Mouse (Mus musculus): ENCODE measurements around the gene Babam2. TPM values are rescaled to one million over a fixed set of nuclear protein-coding genes. Genes with fewer than 3 reads are reported as not detected.

The Babam2 gene
- polyA plus RNA-seq, 1 experiment, result 77.2 TPM

DNA sequence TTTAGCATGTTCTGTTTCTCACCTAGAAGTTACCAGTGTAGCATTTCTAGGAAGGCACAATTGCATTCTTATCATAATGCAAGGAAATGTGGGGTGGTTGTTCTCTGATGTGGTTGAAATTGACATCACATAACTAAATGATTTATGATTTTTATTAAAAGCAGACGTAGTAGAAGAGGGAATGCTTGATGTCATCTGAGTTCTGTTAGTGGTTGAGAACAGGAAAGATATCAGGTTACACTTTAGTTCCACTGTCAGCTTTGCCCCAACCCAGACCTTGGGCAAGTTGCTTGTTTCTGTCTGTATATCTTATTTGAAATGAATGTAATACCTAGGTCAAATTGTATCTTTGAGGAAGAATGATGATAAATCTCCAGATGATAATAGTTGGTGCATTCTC, 162.9 kb downstream of the Babam2 start:
- Histone ChIP-seq H3K36me3 (ENCODE audit: control insufficient read depth, insufficient read depth) (no peaks in the 10 kb centered on the region), H3K27me3 (ENCODE audit: control insufficient read depth, insufficient read depth, insufficient read length) (no peaks in the 10 kb centered on the region), H3ac (ENCODE audit: control insufficient read depth, insufficient read length) (no peak overlapping the region), H3K79me2 (ENCODE audit: control insufficient read depth, insufficient read depth) (no peaks in the 10 kb centered on the region), H3K4me2 (ENCODE audit: low read depth) (peak overlapping the region; percentile 26), H3K4me3 (no peak overlapping the region)
- TF ChIP-seq CEBPB (IDR thresholded peaks at IDR 0.05; ENCODE audit: insufficient read depth, poor library complexity, severe bottlenecking) (0 out of 2 replicates have a peak, but pooled peaks have one; percentile 8), MYOG (IDR thresholded peaks at IDR 0.05; ENCODE audit: control insufficient read depth in 1 of 3, insufficient read depth in 1 of 3, insufficient read length in 2 of 3, low read depth in 2 of 3) (no peak), USF1 (IDR thresholded peaks at IDR 0.05; ENCODE audit: low read depth) (no peak)

DNA sequence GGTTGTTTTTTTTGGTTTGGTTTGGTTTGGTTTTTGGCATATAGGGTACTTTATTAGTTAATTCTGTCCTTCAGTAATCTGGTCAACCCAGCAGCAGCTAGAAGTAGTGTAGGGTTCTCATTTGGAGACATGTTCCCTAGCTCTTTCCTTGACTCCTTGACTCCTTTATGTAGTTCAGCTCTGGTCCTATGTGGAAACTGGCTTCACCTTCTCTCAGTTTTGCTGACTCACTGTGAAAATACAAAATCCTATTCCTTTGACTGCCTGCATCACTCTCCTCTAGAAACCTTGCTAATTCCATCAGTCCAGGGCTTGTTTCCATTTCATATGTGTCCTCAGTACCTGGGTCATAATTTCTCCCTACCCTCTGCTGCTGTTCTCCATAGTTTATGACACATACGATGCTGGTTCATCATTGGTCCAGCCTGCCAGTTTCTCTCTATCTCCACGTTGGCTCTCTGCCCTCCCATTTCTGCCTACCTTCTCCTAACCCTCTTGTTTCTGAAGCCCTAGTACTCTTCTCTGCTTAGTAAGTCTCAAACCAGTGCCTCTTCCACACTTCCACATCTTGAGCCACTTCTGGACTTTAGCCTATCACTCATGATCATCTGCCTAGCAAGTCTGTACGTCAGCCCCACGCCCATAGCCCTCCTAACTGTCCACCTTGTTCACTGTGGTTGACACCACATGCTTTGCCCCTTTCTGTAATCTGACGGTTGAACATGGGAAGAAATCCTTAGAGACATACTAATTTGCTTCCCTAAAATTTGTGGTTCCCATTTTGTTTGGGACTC, 163.5 kb downstream of the Babam2 start:
- Histone ChIP-seq H3K79me2 (ENCODE audit: control insufficient read depth, insufficient read depth) (no peaks in the 10 kb centered on the region), H3K36me3 (ENCODE audit: control insufficient read depth, insufficient read depth) (no peaks in the 10 kb centered on the region), H3ac (ENCODE audit: control insufficient read depth, insufficient read length) (no peak overlapping the region), H3K4me2 (ENCODE audit: low read depth) (peak overlapping the region; percentile 26), H3K27me3 (ENCODE audit: control insufficient read depth, insufficient read depth, insufficient read length) (no peaks in the 10 kb centered on the region), H3K4me3 (no peak overlapping the region)
- no peak for TF ChIP-seq POLR2A (IDR thresholded peaks at IDR 0.05; ENCODE audit: insufficient read length, low read depth)

DNA sequence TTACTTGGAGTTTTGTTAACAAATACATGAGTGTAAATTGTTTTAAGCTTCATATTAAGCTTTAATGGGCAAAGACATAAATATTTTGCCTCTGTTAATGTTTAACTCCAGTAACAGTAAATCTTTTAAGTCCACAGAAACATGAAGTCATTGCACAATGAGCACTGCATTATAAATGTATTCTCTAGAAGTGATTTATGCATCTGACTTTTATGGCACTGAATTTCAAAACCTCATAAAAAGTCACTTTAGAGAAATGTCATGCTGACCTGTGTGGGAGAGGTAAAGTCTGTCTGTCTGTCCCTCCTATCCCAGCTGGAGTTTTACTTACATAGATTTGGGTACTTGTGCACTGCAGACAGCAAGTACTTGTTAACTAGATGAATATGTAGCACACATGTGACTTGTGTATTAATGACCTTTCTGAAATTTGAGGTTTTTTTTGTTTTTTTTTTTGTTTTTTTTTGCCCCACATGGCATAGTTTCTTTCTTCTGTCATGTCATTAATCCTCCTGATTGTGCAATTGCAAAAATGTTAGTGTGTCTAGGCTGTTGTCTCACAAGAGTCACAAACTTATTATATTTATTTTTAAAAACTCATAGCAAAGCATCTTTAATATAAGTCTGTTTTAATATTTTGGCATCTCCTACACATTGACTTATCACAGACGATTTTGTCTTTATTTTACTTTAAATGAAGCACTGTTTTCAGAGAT, 165.4 kb downstream of the Babam2 start:
- no peaks in the 10 kb centered on the region for H3K36me3 ChIP-seq (ENCODE audit: control insufficient read depth, insufficient read depth)
- H3K4me2 ChIP-seq (ENCODE audit: low read depth), result no peak overlapping the region
- no peak overlapping the region for H3K4me3 ChIP-seq
- no peaks in the 10 kb centered on the region for H3K79me2 ChIP-seq (ENCODE audit: control insufficient read depth, insufficient read depth)
- TF ChIP-seq SRF (IDR thresholded peaks at IDR 0.05; ENCODE audit: control insufficient read depth, insufficient read length, low read depth), result no peak
- peak; percentile 97 for TF ChIP-seq CEBPB (IDR thresholded peaks at IDR 0.05; ENCODE audit: insufficient read depth, poor library complexity, severe bottlenecking)
- TF ChIP-seq USF1 (IDR thresholded peaks at IDR 0.05; ENCODE audit: low read depth), result peak; percentile 70
- TF ChIP-seq E2F4 (IDR thresholded peaks at IDR 0.05; ENCODE audit: insufficient read depth), result no peak
- H3ac ChIP-seq (ENCODE audit: control insufficient read depth, insufficient read length), result no peak overlapping the region
- H3K27me3 ChIP-seq (ENCODE audit: control insufficient read depth, insufficient read depth, insufficient read length), result no peaks in the 10 kb centered on the region

DNA sequence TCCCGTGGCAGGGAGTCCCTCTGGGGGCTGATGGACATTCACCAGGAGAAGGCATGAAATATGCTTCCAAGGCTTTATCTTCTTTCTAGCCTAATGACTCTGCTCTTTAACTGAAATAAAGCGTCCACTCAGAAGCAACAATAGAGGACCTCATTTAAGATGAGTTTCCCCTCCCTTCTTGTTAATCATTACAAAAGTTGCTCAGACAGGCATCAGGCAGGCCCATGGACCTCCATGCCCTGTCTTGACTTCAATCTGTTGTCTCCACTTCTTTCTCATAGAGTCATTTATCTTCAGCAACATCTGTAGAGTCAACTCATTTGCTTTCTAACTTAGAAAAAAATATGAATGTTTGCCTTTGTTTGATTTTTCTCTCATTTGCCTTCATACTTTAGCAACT, 166.6 kb downstream of the Babam2 start:
- TF ChIP-seq MYOD1 (IDR thresholded peaks at IDR 0.05; ENCODE audit: control insufficient read depth in 1 of 3, insufficient read length in 2 of 3, low read depth in 2 of 3), result no peak
- no peak for TF ChIP-seq MAX (IDR thresholded peaks at IDR 0.05; ENCODE audit: low read depth)
- TF ChIP-seq TCF12 (IDR thresholded peaks at IDR 0.05; ENCODE audit: insufficient read depth, poor library complexity, severe bottlenecking), result no peak
- no peak for TF ChIP-seq CEBPB (IDR thresholded peaks at IDR 0.05; ENCODE audit: insufficient read depth, poor library complexity, severe bottlenecking)
- no peak for TF ChIP-seq TCF3 (IDR thresholded peaks at IDR 0.05; ENCODE audit: insufficient read length, low read depth)
- no peak for TF ChIP-seq E2F4 (IDR thresholded peaks at IDR 0.05; ENCODE audit: insufficient read depth)
- no peak for TF ChIP-seq USF1 (IDR thresholded peaks at IDR 0.05; ENCODE audit: low read depth)
- no peaks in the 10 kb centered on the region for H3K79me2 ChIP-seq (ENCODE audit: control insufficient read depth, insufficient read depth)
- H3K4me2 ChIP-seq (ENCODE audit: low read depth), result no peak overlapping the region
- no peaks in the 10 kb centered on the region for H3K36me3 ChIP-seq (ENCODE audit: control insufficient read depth, insufficient read depth)
- no peak overlapping the region for H3K4me3 ChIP-seq
- no peaks in the 10 kb centered on the region for H3K27me3 ChIP-seq (ENCODE audit: control insufficient read depth, insufficient read depth, insufficient read length)
- H3ac ChIP-seq (ENCODE audit: control insufficient read depth, insufficient read length), result no peak overlapping the region

DNA sequence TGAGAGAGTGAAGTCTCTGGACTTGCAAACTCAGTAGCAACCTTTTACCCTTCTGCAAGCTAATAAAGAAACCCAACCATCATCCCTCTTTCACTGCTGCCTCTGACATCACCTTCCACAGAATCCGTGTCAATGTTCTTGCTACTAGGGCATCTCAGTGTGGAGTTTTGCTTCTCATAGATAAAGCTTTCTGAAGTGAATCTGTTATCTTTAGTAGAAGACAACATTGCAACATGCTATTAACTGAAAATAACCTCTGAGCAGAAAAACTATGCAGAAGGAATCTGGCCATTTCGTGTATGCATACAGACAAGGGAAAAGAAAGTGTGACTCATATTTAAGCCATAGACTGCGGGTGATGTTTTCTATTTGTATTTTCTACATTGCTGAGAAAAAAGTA, 168.6 kb downstream of the Babam2 start:
- Histone ChIP-seq H3K4me2 (ENCODE audit: low read depth) (peak overlapping the region; percentile 25), H3K27me3 (ENCODE audit: control insufficient read depth, insufficient read depth, insufficient read length) (no peaks in the 10 kb centered on the region), H3ac (ENCODE audit: control insufficient read depth, insufficient read length) (no peak overlapping the region), H3K36me3 (ENCODE audit: control insufficient read depth, insufficient read depth) (no peaks in the 10 kb centered on the region), H3K4me3 (no peak overlapping the region), H3K79me2 (ENCODE audit: control insufficient read depth, insufficient read depth) (no peaks in the 10 kb centered on the region)
- TF ChIP-seq TCF12 (IDR thresholded peaks at IDR 0.05; ENCODE audit: insufficient read depth, poor library complexity, severe bottlenecking), result no peak
- TF ChIP-seq MYOG (IDR thresholded peaks at IDR 0.05; ENCODE audit: control insufficient read depth in 1 of 3, insufficient read depth in 1 of 3, insufficient read length in 2 of 3, low read depth in 2 of 3), result no peak
- TF ChIP-seq MAX (IDR thresholded peaks at IDR 0.05; ENCODE audit: low read depth), result no peak
- TF ChIP-seq SRF (IDR thresholded peaks at IDR 0.05; ENCODE audit: control insufficient read depth, insufficient read length, low read depth), result no peak
- TF ChIP-seq REST (IDR thresholded peaks at IDR 0.05; ENCODE audit: insufficient read depth, insufficient read length), result no peak
- TF ChIP-seq POLR2AphosphoS2 (IDR thresholded peaks at IDR 0.05; ENCODE audit: insufficient read length, low read depth), result no peak
- TF ChIP-seq TCF3 (IDR thresholded peaks at IDR 0.05; ENCODE audit: insufficient read length, low read depth), result no peak
- TF ChIP-seq MYOD1 (IDR thresholded peaks at IDR 0.05; ENCODE audit: control insufficient read depth in 1 of 3, insufficient read length in 2 of 3, low read depth in 2 of 3), result no peak
